Mouse (Mus musculus) layer of hippocampus, postnatal 25 days (tissue): ENCODE data around the gene Sstr1. TPM values are rescaled to one million over a fixed set of nuclear protein-coding genes. Genes with fewer than 3 reads are reported as not detected.

Source experiments
- DNase-seq, 2 experiments: peaks; one replicate each; pipeline ENCODE4 v3.0.0; 2022; ENCODE audit warnings: mixed read lengths in 2 of 2, low spot score in 1 of 2; ENCODE audit errors: extremely low spot score in 1 of 2
- total RNA-seq, 2 experiments: library from RNA; stranded (reverse); gene quantifications; 2 replicates each; pipeline ENCODE4 v1.2.3; 2021

Gene Sstr1
- 10 to 100 TPM; 29.1 to 34.2 TPM for total RNA-seq

- DNase-seq = peak; percentile 17 to 20
Measured at GRCm38 (mm10) chr12:58211163-58212071, at the start of gene Sstr1. TSS of gene Sstr1 (plus strand) at chr12:58211772.

- no peak for DNase-seq
Measured at GRCm38 (mm10) chr12:58198810-58199209, 12.8 kb upstream of the Sstr1 start.

- DNase-seq = no peak
Measured at GRCm38 (mm10) chr12:58201190-58201589, 10.4 kb upstream of the Sstr1 start.

GRCm38 (mm10) chr12:58207956-58208355 is 3.6 kb upstream of the Sstr1 start:
- no peak for DNase-seq

- DNase-seq = peak in 1 of 2 experiments; percentile 48
Measured at GRCm38 (mm10) chr12:58212261-58212923, 820 bp downstream of the Sstr1 start.

GRCm38 (mm10) chr12:58212924-58213450 is 1.4 kb downstream of the Sstr1 start:
- DNase-seq = peak; percentile 27 to 58

GRCm38 (mm10) chr12:58213451-58214288 is 2.1 kb downstream of the Sstr1 start:
- DNase-seq = no peak

GRCm38 (mm10) chr12:58214289-58215136 is 2.9 kb downstream of the Sstr1 start:
- no peak for DNase-seq

GRCm38 (mm10) chr12:58216218-58216617 is 4.6 kb downstream of the Sstr1 start:
- no peak for DNase-seq

GRCm38 (mm10) chr12:58219078-58219477 is 7.5 kb downstream of the Sstr1 start:
- DNase-seq = no peak

GRCm38 (mm10) chr12:58225644-58226043 is 14.1 kb downstream of the Sstr1 start:
- DNase-seq = no peak

- no peak for DNase-seq
Measured at GRCm38 (mm10) chr12:58232489-58232888, 20.9 kb downstream of the Sstr1 start.

- no peak for DNase-seq
Measured at GRCm38 (mm10) chr12:58251901-58252300, 40.3 kb downstream of the Sstr1 start.

Other genes with a start within 250 kb of the Sstr1 start
- 1 to 10 TPM; 2.2 to 3.7 TPM for gene Clec14a, start 57.5 kb downstream of the Sstr1 start, total RNA-seq